Mouse (Mus musculus) ES-E14 (cell line): ENCODE results near the gene Gm6993. TPM values are rescaled to one million over a fixed set of nuclear protein-coding genes. Genes with fewer than 3 reads are reported as not detected.

Experiments
- DNase-seq: peaks from one replicate; pipeline ENCODE4 v3.0.0-alpha.2; 2013; ENCODE audit warnings: low read depth, low spot score
- H3K27ac ChIP-seq: 2 replicates; pipeline ENCODE4 v1.5.1; 2012; ENCODE audit warnings: low read depth, mild to moderate bottlenecking, low read length, moderate library complexity, mixed read lengths; ENCODE audit not compliant: poor library complexity, insufficient read depth, severe bottlenecking
- H3K36me3 ChIP-seq: 2 replicates; pipeline ENCODE4 v1.6.1; 2012; ENCODE audit warnings: mild to moderate bottlenecking, low read length, moderate library complexity, mixed read lengths; ENCODE audit not compliant: control insufficient read depth, poor library complexity, insufficient read depth, severe bottlenecking
- H3K4me1 ChIP-seq, 2 experiments: fragments of 150-350 bp in 1 of 2; sonication (generic) in 1 of 2; 2 replicates each; pipeline ENCODE4 v1.6.1; 2012; ENCODE audit warnings: low read length in 2 of 2, mild to moderate bottlenecking in 1 of 2, mixed read lengths in 1 of 2; ENCODE audit not compliant: control insufficient read depth in 2 of 2, insufficient read depth in 2 of 2, poor library complexity in 1 of 2
- H3K4me3 ChIP-seq, 2 experiments: fragments of 150-350 bp in 1 of 2; sonication (generic) in 1 of 2; 2 replicates each; pipeline ENCODE4 v1.5.1; 2012; ENCODE audit warnings: low read length in 2 of 2, low read depth in 1 of 2, mild to moderate bottlenecking in 1 of 2, mixed read lengths in 1 of 2; ENCODE audit not compliant: insufficient read depth in 1 of 2, poor library complexity in 1 of 2, severe bottlenecking in 1 of 2
- H3K9ac ChIP-seq: 2 replicates; pipeline ENCODE4 v1.6.1; 2012; ENCODE audit warnings: low read depth, mild to moderate bottlenecking, low read length, mixed read lengths; ENCODE audit not compliant: poor library complexity, insufficient read depth, severe bottlenecking
- H3K9me3 ChIP-seq: fragments of 150-350 bp; sonication (generic); 2 replicates; pipeline ENCODE4 v1.6.1; 2012; ENCODE audit warnings: low read depth, mild to moderate bottlenecking, low read length; ENCODE audit not compliant: control insufficient read depth, insufficient read depth
- CHD2 ChIP-seq: IDR thresholded peaks from 2 replicates; pipeline ENCODE4 v1.6.1; 2014; ENCODE audit warnings: mild to moderate bottlenecking, low read depth, low read length, inconsistent platforms
- HCFC1 ChIP-seq: IDR thresholded peaks from 2 replicates; pipeline ENCODE4 v1.6.1; 2012; ENCODE audit warnings: low read length, inconsistent platforms, borderline replicate concordance; ENCODE audit not compliant: insufficient read depth
- MAFK ChIP-seq: IDR thresholded peaks from 2 replicates; pipeline ENCODE4 v1.6.1; 2014; ENCODE audit warnings: mild to moderate bottlenecking, low read depth, low read length, inconsistent platforms; ENCODE audit not compliant: insufficient read depth
- ZC3H11A ChIP-seq: IDR thresholded peaks from 2 replicates; pipeline ENCODE4 v1.6.1; 2012; ENCODE audit warnings: low read depth, mild to moderate bottlenecking, inconsistent platforms, low read length, borderline replicate concordance
- ZNF384 ChIP-seq: IDR thresholded peaks from 2 replicates; pipeline ENCODE4 v1.6.1; 2012; ENCODE audit warnings: low read depth, low read length, inconsistent platforms
- in situ Hi-C, 2 experiments: fragments of 600-800 bp; cut with MboI; formaldehyde crosslinking; loops; one replicate each; pipeline ENCODE4 v1.15.1; 2025; ENCODE audit warnings: low sequenced_read_pairs in 2 of 2, inconsistent platforms in 1 of 2; ENCODE audit not compliant: unreplicated experiment in 2 of 2
- total RNA-seq: library from RNA; depleted of rRNA; stranded (reverse); fragments of 300-350 nt; gene quantifications from 2 replicates; pipeline ENCODE4 v1.2.3, GENCODE M21; 2012; rRNA removed

Gene Gm6993
- total RNA-seq, 1 experiment: not detected

DNA sequence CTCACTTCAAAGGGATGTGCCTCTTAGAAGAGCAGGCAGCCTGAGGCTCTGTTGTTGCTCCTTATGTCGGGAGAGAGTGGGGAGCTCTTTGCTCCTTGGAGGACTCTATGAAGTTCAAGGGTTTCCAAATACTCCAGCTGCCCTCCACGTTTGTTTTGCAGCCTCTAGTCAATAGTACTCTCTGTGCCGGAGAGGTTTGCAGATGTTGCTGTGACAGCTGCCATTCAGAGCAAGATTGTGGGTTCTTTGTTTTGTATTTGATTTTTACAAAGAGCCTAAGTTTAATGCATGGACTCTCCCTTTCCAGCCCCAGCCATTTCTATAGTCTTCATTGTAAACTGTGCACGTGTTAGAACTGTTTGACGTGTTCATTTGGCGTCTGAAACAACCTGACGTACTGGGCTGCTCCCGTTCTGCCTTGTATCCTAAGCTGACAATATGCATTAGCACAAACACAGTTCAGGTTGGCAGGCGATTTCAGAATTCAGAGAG is 40.6 kb downstream of the Gm6993 start:
- H3K9ac ChIP-seq: no peak overlapping the region
- peaks cover 21% of the 10 kb centered on the region for H3K36me3 ChIP-seq
- in situ Hi-C loops: no loop called here
- TF ChIP-seq HCFC1 (no peak), MAFK (no peak), CHD2 (no peak), ZC3H11A (no peak), ZNF384 (no peak)
- no peak overlapping the region for H3K4me3 ChIP-seq
- DNase-seq: no peak
- H3K4me1 ChIP-seq: no peaks in the 10 kb centered on the region
- no peak overlapping the region for H3K27ac ChIP-seq
- H3K9me3 ChIP-seq: no peaks in the 10 kb centered on the region

DNA sequence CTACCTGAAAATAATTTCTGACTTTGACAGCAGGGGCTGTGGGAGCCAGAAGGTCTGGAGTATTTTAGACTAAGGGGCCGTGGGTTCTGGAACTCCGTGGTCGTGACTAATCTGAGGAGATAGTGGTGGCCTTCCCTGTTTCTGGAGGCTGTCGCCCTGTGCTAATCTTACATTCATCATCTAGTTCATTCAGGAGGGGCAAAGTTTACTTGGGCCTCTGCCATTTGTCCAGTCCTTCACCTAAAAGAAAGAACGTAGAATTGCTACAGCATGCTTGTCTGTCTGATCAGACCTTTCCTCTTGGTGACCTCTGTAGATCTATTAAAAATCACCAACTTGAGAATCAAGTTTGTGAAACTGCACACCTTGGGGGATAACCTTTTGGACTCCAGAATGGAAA is 41.7 kb downstream of the Gm6993 start:
- Histone ChIP-seq H3K27ac (no peak overlapping the region), H3K4me3 (no peak overlapping the region), H3K9ac (no peak overlapping the region), H3K36me3 (peaks cover 20% of the 10 kb centered on the region), H3K9me3 (no peaks in the 10 kb centered on the region), H3K4me1 (no peaks in the 10 kb centered on the region)
- no peak for TF ChIP-seq MAFK
- no peak for TF ChIP-seq HCFC1
- TF ChIP-seq ZNF384: no peak
- TF ChIP-seq ZC3H11A: no peak
- TF ChIP-seq CHD2: no peak
- in situ Hi-C loops: no loop called here
- DNase-seq: no peak

DNA sequence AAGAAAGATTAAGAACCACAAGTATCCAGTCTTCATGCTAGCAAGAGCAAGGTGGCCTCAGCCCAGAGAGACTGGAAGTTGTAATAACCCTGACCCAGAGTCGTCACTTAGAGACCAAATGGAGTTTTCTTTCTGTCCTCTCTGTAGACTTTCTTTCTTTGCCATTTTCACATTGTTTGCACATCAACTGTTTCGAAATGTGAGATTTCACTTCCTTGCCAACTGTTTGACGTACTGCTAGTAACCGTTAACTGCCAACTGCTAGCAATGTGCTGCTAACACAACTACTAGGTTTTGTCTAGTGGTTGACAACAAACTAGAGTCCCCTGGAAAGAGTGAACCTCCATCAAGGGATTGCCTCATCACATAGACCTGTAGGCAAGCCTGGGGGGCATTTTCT is 42.6 kb downstream of the Gm6993 start:
- Histone ChIP-seq H3K9ac (no peak overlapping the region), H3K4me1 (no peaks in the 10 kb centered on the region), H3K36me3 (peaks cover 26% of the 10 kb centered on the region), H3K27ac (no peak overlapping the region), H3K4me3 (no peak overlapping the region), H3K9me3 (no peaks in the 10 kb centered on the region)
- TF ChIP-seq HCFC1 (no peak), ZC3H11A (no peak), ZNF384 (no peak), MAFK (no peak), CHD2 (no peak)
- in situ Hi-C loops: no loop called here
- DNase-seq: no peak

DNA sequence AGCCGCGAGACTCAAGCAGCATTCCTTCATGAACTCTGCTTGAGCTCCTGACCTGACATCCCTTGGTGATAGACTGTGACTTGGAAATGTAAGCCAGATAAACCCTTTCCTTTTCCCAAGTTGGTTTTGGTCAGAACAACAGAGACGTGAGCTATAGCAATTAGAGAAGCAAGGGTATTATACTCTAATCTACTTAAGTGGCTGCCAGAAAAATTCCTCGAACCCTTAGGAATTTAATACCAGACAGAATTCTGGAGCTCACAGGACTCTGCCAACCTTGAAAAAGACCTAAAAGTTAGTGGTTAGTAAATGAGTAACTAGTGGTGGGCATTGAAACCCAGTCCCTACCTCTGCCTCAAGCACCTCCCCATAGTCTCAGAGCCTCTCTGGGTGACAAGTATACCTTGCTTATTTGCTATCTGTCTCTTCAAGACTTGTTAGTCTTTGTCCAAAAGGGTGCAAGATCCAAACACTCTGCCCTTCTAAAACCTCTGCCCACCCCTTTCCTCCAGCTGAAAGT is 43.1 kb downstream of the Gm6993 start:
- in situ Hi-C loops: no loop called here

DNA sequence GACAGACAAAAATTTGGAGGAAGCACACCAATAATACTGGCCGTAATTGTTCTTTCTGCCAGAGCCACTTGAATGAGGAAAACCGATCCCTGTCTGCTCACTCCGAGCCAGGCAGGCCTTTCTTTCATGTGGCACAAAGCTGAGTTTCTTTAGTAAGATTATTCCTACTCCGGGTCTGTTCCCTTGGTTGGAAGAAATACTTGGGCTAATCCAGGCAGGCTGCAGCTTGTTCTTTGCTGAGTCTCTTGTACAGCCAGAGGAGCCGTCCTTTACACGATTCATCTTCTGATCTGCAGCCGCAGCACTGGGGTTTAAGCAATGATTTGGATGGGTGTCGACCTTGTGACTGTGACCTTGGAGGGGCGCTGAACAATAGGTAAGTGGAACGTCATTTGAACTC is 48.5 kb downstream of the Gm6993 start:
- Histone ChIP-seq H3K4me3 (no peak overlapping the region), H3K9me3 (no peaks in the 10 kb centered on the region), H3K27ac (no peak overlapping the region), H3K9ac (no peak overlapping the region), H3K36me3 (peaks cover 23% of the 10 kb centered on the region), H3K4me1 (peaks cover 6 to 8% of the 10 kb centered on the region in 2 experiments; a peak in 2 of 4 replicates)
- no peak for DNase-seq
- no peak for TF ChIP-seq CHD2
- no peak for TF ChIP-seq ZC3H11A
- in situ Hi-C loops: no loop called here

More for the DNA sequence above, 43.1 kb downstream of the Gm6993 start:
- peaks cover 24% of the 10 kb centered on the region for H3K36me3 ChIP-seq
- DNase-seq: no peak
- H3K4me3 ChIP-seq: no peak overlapping the region
- no peak overlapping the region for H3K27ac ChIP-seq
- H3K9ac ChIP-seq: no peak overlapping the region
- no peak for TF ChIP-seq MAFK
- TF ChIP-seq HCFC1: no peak
- TF ChIP-seq ZNF384: no peak
- no peak for TF ChIP-seq CHD2
- TF ChIP-seq ZC3H11A: no peak
- H3K9me3 ChIP-seq: no peaks in the 10 kb centered on the region
- H3K4me1 ChIP-seq: no peaks in the 10 kb centered on the region

Other genes starting within 250 kb of the Gm6993 start
- gene Fam110c, start 166.9 kb upstream of the Gm6993 start, total RNA-seq: 0.32 and 0.40 TPM in 2 replicates
- 232 and 305 TPM in 2 replicates for gene Lamb1, start 24.5 kb downstream of the Gm6993 start, total RNA-seq
- gene Dld, start 110.7 kb downstream of the Gm6993 start, total RNA-seq: 39.5 and 62.8 TPM in 2 replicates
- not detected in 2 replicates for gene Slc26a3, start 150.1 kb downstream of the Gm6993 start, total RNA-seq